Mouse (Mus musculus) intestine, embryonic 15.5 days (tissue): ENCODE measurements around the gene Tk1. TPM values are rescaled to one million over a fixed set of nuclear protein-coding genes. Genes with fewer than 3 reads are reported as not detected.
"Not testable (repeated sequence)": the region's sequence is repeated elsewhere in the genome, so short reads cannot be mapped to it uniquely, and the experiment has no call there.

Experiments used
- ATAC-seq: fragments of 200-750 bp; cut with Nextera tagmentation; 2 replicates; pipeline ENCODE4 v1.8.0; 2017; ENCODE audit warnings: moderate TSS enrichment, moderate library complexity
- H3K27ac ChIP-seq: fragments of 300-500 bp; sonication (generic); 2 replicates; pipeline ENCODE4 v1.5.1; 2015; ENCODE audit warnings: mild to moderate bottlenecking, inconsistent platforms
- H3K27me3 ChIP-seq: fragments of 300-500 bp; sonication (generic); replicated peaks from 2 replicates; pipeline ENCODE4 v1.6.1; 2015; ENCODE audit warnings: inconsistent platforms
- H3K36me3 ChIP-seq: fragments of 300-500 bp; sonication (generic); 2 replicates; pipeline ENCODE4 v1.6.1; 2015; ENCODE audit warnings: inconsistent platforms
- H3K4me1 ChIP-seq: fragments of 300-500 bp; sonication (generic); replicated peaks from 2 replicates; pipeline ENCODE4 v1.6.1; 2015; ENCODE audit warnings: inconsistent platforms
- H3K4me2 ChIP-seq: fragments of 300-500 bp; sonication (generic); replicated peaks from 2 replicates; pipeline ENCODE4 v1.6.1; 2015; ENCODE audit warnings: mild to moderate bottlenecking, inconsistent platforms
- H3K4me3 ChIP-seq: fragments of 300-500 bp; sonication (generic); replicated peaks from 2 replicates; pipeline ENCODE4 v1.5.1; 2015; ENCODE audit warnings: inconsistent platforms
- H3K9ac ChIP-seq: fragments of 300-500 bp; sonication (generic); 2 replicates; pipeline ENCODE4 v1.6.1; 2015; ENCODE audit warnings: inconsistent platforms
- H3K9me3 ChIP-seq: fragments of 300-500 bp; sonication (generic); 2 replicates; pipeline ENCODE4 v1.6.1; 2016; ENCODE audit warnings: inconsistent platforms
- WGBS: fragments of 180-500 bp; shearing (Covaris S2); methylation state at CpG from one replicate; pipeline ENCODE4 v1.1.7; 2015; 5-methylcytosine and 5-hydroxymethylcytosine counted together
- polyA plus RNA-seq: library from polyadenylated mRNA; unstranded; fragments of >200 nt; fragmentation: Nextera tagmentation; extraction: Ambion mirVana; gene quantifications from 2 replicates; pipeline ENCODE4 v1.2.1, GENCODE M21; 2015

Tk1 gene
- polyA plus RNA-seq, 1 experiment from 2014 or later: 144 TPM

- Histone ChIP-seq H3K27ac (0 out of 2 replicates have a peak within 1 kb of the TSS, but pooled peaks have one; percentile 1), H3K9me3 (no peaks in the 10 kb centered on the region), H3K36me3 (no peaks in the 10 kb centered on the region), H3K9ac (no peak within 1 kb of the TSS), H3K4me2 (no peak within 1 kb of the TSS), H3K4me1 (peaks cover 15% of the 10 kb centered on the region), H3K4me3 (no peak within 1 kb of the TSS), H3K27me3 (no peaks in the 10 kb centered on the region)
- peak; percentile 60 for ATAC-seq
- 53% methylated on average over 9 of the region's 9 CpGs for WGBS
Measured at GRCm38 (mm10) chr11:117797511-117798159, 28.3 kb downstream of the Tk1 start, which contains the start of gene 6030468B19Rik. 6030468B19Rik (plus strand) TSS chr11:117797660.

- ATAC-seq: no peak
- no peaks in the 10 kb centered on the region for H3K36me3 ChIP-seq
- 43% methylated on average over 5 of the region's 5 CpGs for WGBS
- H3K4me2 ChIP-seq: no peak overlapping the region
- peaks cover 21% of the 10 kb centered on the region for H3K4me1 ChIP-seq
- no peaks in the 10 kb centered on the region for H3K27me3 ChIP-seq
- no peak overlapping the region for H3K9ac ChIP-seq
- H3K4me3 ChIP-seq: no peak overlapping the region
- H3K27ac ChIP-seq: no peak overlapping the region
- H3K9me3 ChIP-seq: no peaks in the 10 kb centered on the region
Measured at GRCm38 (mm10) chr11:117796954-117797353, 28.9 kb downstream of the Tk1 start.

DNA sequence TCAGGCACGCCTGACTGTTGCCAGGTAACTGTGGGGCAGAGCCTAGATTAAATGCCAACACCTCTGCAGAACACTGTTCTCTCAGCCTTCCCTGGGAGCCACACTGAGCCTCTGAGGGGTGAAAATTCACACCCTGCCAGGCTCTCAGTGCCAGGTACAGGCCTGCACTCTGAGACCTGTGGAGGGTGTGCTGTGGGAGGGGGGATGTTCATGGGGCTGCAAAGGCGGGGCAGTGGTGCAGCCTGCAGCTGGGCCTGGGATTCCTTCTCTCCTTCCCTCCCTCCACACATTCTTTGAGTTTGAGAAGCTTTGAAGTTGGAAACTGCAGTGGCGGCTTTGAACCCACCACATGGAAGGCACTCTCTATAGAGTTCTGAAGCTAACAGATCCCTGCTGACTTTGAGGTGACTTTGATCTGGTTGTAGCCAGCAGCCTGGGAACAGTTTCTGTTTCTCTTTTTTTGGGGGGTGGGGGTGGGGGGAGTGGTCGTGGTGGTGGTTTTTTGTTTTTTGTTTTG is 31.8 kb downstream of the Tk1 start:
- whole genome bisulfite sequencing: 67% methylated on average over 4 of the region's 4 CpGs
- Histone ChIP-seq H3K9me3 (no peaks in the 10 kb centered on the region), H3K27me3 (no peaks in the 10 kb centered on the region), H3K36me3 (no peaks in the 10 kb centered on the region), H3K4me3 (no peak overlapping the region), H3K4me1 (peaks cover 33% of the 10 kb centered on the region), H3K4me2 (no peak overlapping the region), H3K9ac (no peak overlapping the region), H3K27ac (peak overlapping the region; percentile 22; the same call in 1 of the 2 replicates)
- ATAC-seq: no peak

DNA sequence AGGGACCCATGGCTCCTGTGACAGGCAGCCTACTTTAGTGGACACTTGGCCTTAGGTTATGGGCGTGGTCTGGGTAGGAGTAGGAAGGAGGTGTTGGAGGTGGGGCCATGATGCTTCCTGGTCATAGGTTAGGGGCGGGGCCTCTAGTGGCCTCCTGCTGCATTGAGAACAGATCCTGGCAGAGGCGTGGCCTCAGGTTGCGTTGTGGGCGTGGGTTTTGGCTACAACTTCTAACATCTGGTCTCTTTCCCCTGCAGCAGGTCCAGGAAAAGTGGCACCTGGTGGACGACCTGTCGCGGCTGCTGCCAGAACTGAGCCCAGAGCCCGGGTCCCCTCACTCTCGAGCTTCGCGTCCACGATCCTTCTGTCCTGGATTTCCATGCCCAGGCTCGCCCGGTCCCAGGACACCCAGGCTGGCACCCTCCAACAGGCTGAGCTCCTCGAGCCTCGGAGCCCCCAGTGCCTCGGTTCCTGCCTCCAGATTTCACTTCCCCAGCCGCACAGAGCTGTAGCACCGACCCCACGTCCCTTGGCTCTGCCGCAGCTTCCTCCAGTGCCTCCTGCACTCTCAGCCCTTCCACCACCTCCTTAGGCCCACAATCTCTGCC is 33.5 kb downstream of the Tk1 start:
- no peaks in the 10 kb centered on the region for H3K9me3 ChIP-seq
- WGBS: 8% methylated on average over 22 of the region's 22 CpGs
- peak overlapping the region; percentile 24 for H3K4me3 ChIP-seq
- H3K27ac ChIP-seq: peak overlapping the region; percentile 88
- H3K4me1 ChIP-seq: peaks cover 21% of the 10 kb centered on the region
- peak overlapping the region; percentile 64 for H3K4me2 ChIP-seq
- no peaks in the 10 kb centered on the region for H3K27me3 ChIP-seq
- H3K9ac ChIP-seq: peak overlapping the region; percentile 47
- peak; percentile 83 for ATAC-seq
- no peaks in the 10 kb centered on the region for H3K36me3 ChIP-seq

DNA sequence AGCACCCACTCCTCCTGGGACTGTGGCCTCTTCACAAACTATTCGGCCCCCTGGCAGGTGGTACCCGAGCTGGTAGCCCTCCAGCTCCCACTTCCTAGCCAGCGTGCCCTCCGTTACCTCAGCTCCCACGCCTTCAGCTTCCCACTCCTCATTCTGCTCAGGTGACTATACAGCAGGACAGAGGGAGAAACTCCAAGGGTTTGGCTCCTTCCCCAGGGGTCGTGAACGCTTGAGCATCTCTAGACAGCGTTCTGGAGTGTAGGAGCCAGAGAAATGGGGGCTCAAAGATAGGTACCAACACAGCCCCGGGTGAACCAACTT is 34.5 kb downstream of the Tk1 start:
- Histone ChIP-seq H3K4me1 (peaks cover 19% of the 10 kb centered on the region), H3K27me3 (no peaks in the 10 kb centered on the region), H3K4me2 (peak overlapping the region; percentile 64), H3K9ac (peak overlapping the region; percentile 40; the same call in 1 of the 2 replicates), H3K9me3 (no peaks in the 10 kb centered on the region), H3K36me3 (no peaks in the 10 kb centered on the region), H3K27ac (peak overlapping the region; percentile 88), H3K4me3 (peak overlapping the region; percentile 29)
- no peak for ATAC-seq
- WGBS: 88% methylated on average over 9 of the region's 9 CpGs

- WGBS: 28% methylated on average over 23 of the region's 23 CpGs
- Histone ChIP-seq H3K4me3 (peak overlapping the region; percentile 29), H3K36me3 (no peaks in the 10 kb centered on the region), H3K27me3 (no peaks in the 10 kb centered on the region), H3K4me1 (peaks cover 19% of the 10 kb centered on the region), H3K9me3 (no peaks in the 10 kb centered on the region), H3K27ac (peak overlapping the region; percentile 88), H3K4me2 (peak overlapping the region; percentile 64), H3K9ac (peak overlapping the region; percentile 40)
- peak; percentile 92 for ATAC-seq
Measured at GRCm38 (mm10) chr11:117790703-117791440, 35.0 kb downstream of the Tk1 start.

DNA sequence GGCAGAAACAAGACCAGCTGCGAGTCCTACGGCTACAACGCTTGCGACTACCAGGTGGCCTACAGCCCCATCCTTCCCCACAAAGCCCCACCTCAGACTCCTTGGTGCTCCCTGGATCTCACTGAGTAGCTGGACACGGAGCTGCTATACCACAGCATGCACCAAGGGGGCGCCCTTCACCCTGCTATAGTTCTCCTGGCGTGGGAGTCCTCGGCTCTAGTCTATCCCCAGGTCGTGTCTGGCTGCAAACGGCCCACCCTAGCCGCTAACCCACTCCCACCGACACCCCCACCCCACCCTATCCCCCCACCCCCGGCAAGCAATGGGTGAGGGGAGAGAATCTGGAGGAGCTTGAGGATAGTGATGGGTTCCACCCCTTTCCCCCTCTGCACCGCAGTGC is 35.6 kb downstream of the Tk1 start:
- 5% methylated on average over 14 of the region's 14 CpGs for WGBS
- peak; percentile 59 for ATAC-seq
- Histone ChIP-seq H3K4me1 (peaks cover 19% of the 10 kb centered on the region), H3K36me3 (no peaks in the 10 kb centered on the region), H3K27ac (peak overlapping the region; percentile 88), H3K4me2 (peak overlapping the region; percentile 64), H3K27me3 (no peaks in the 10 kb centered on the region), H3K4me3 (peak overlapping the region; percentile 29), H3K9me3 (no peaks in the 10 kb centered on the region), H3K9ac (no peak overlapping the region)

- H3K4me3 ChIP-seq, H3K27me3 ChIP-seq, H3K36me3 ChIP-seq, H3K4me2 ChIP-seq, H3K9me3 ChIP-seq, ATAC-seq, H3K9ac ChIP-seq, H3K27ac ChIP-seq: not testable (repeated sequence)
- H3K4me1 ChIP-seq: peaks cover 22% of the 10 kb centered on the region
- WGBS: 76% methylated on average over 7 of the region's 7 CpGs
Measured at GRCm38 (mm10) chr11:117788481-117788880, 37.4 kb downstream of the Tk1 start.

DNA sequence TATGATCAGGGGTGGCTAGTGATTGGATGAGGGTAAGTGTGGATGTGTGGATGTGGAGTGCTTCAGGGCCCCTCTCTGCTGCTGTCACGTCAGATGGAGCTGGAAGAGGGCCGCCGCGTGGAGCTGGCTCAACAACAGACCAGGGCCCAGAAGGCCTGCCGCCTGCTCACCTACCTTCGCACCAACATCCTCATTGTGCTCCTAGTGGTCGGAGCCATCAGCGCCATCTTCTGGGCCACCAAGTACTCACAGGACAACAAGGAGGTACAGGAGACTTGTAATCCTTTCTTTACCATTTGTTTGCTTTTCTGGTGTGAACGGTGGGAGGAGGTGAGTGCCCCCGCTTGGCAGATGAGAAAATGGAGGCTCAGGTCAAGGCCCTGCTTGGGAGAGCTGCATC is 39.6 kb downstream of the Tk1 start:
- Histone ChIP-seq H3K36me3 (no peaks in the 10 kb centered on the region), H3K27me3 (0 out of 2 replicates have a peak, but pooled peaks cover 3% of the 10 kb centered on the region), H3K4me1 (peaks cover 29% of the 10 kb centered on the region), H3K4me2 (no peak overlapping the region), H3K9ac (no peak overlapping the region), H3K9me3 (no peaks in the 10 kb centered on the region), H3K27ac (no peak overlapping the region), H3K4me3 (no peak overlapping the region)
- 14% methylated on average over 10 of the region's 10 CpGs for WGBS
- no peak for ATAC-seq

DNA sequence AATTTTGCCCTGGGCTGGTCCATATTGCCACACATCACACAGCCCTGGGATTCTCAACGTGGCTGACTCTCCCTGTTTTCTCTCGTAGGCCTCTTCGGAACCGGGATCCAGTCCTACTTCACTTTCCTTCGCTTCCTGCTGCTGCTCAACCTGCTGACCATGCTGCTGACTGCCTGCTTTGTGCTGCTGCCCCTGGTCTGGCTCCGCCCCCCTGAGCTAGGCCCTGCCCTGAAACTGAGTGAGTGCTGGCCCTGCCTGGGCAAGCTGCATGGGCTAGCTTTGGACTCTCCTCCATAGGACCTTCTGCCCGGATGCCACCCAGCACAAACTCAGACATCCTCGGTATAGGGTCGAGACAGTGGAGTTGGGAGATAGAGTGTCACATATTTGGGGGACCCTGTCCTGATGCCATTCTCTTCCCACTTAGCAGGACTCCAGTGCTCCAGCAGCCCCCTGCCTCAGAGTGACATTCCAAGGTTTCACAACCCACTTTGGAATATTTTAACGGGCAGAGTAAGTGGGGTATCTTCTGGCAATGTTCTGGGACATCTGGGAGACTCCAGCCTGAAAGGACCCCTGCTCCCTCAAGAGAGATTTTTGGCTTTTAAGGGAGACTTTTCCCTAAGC is 42.1 kb downstream of the Tk1 start:
- H3K4me3 ChIP-seq: peak overlapping the region; percentile 30; the same call in 1 of the 2 replicates
- H3K4me2 ChIP-seq: peak overlapping the region; percentile 89
- 48% methylated on average over 10 of the region's 10 CpGs for whole genome bisulfite sequencing
- H3K36me3 ChIP-seq: no peaks in the 10 kb centered on the region
- H3K4me1 ChIP-seq: peaks cover 44% of the 10 kb centered on the region
- H3K27ac ChIP-seq: no peak overlapping the region
- no peak for ATAC-seq
- H3K9ac ChIP-seq: peak overlapping the region; percentile 34
- no peaks in the 10 kb centered on the region for H3K9me3 ChIP-seq
- 0 out of 2 replicates have a peak, but pooled peaks cover 3% of the 10 kb centered on the region for H3K27me3 ChIP-seq

DNA sequence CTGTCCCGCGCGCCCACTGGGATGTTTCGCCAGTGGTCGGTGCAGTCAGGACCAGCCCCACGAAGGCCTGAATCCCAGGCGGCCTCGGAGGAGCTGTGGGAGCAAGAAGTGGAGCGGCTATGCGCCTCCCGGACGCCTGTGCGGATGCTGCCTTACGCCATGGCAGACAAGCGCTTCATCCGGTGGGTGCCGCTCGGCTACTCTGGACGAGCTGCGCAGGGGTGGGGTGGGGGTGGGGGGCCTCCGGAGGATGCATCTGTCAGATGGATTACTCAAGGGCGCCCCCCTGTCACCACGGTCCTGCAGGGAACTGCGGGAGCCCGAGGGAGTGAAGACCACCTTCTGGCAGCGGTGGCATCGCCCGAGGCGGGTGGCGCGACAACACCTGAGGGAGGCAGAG is 42.8 kb downstream of the Tk1 start:
- Histone ChIP-seq H3K27me3 (0 out of 2 replicates have a peak, but pooled peaks cover 3% of the 10 kb centered on the region), H3K4me1 (peaks cover 48% of the 10 kb centered on the region), H3K9me3 (no peaks in the 10 kb centered on the region), H3K4me2 (peak overlapping the region; percentile 89), H3K27ac (peak overlapping the region; percentile 20), H3K36me3 (no peaks in the 10 kb centered on the region), H3K9ac (peak overlapping the region; percentile 34), H3K4me3 (peak overlapping the region; percentile 30)
- WGBS: 9% methylated on average over 31 of the region's 31 CpGs
- ATAC-seq: no peak

DNA sequence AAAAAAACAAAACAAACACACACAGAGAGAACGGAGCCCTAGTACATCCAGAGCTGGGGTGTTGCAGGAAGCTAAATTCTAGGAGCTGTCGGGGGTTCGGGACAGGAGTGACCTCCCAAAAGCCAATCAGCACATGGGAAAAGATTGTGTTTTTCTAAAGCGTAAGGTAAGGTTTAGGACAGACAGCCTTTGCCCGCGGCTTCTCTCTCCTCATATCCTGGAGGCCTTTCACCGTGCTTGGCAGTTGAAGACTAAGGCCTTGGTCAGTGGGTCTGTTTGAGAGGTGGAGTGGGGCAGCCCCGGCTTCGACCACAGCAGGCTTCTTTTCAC is 43.2 kb downstream of the Tk1 start:
- H3K9me3 ChIP-seq: no peaks in the 10 kb centered on the region
- H3K27me3 ChIP-seq: 0 out of 2 replicates have a peak, but pooled peaks cover 3% of the 10 kb centered on the region
- H3K9ac ChIP-seq: 0 out of 2 replicates have a peak overlapping the region, but pooled peaks have one; percentile 34
- peak overlapping the region; percentile 89 for H3K4me2 ChIP-seq
- WGBS: 56% methylated on average over 9 of the region's 9 CpGs
- no peak for ATAC-seq
- peaks cover 48% of the 10 kb centered on the region for H3K4me1 ChIP-seq
- peak overlapping the region; percentile 30 for H3K4me3 ChIP-seq
- H3K36me3 ChIP-seq: no peaks in the 10 kb centered on the region
- peak overlapping the region; percentile 20 for H3K27ac ChIP-seq
